Mouse (Mus musculus) midbrain, embryonic 13.5 days (tissue): ENCODE measurements around the gene Cst6. TPM values are rescaled to one million over a fixed set of nuclear protein-coding genes. Genes with fewer than 3 reads are reported as not detected.
"Not testable (repeated sequence)": the region's sequence is repeated elsewhere in the genome, so short reads cannot be mapped to it uniquely, and the experiment has no call there.

Source experiments
- ATAC-seq: fragments of 200-750 bp; cut with Nextera tagmentation; 2 replicates; pipeline ENCODE4 v1.8.0; 2017; ENCODE audit warnings: mild to moderate bottlenecking, moderate TSS enrichment, moderate library complexity
- H3K27ac ChIP-seq: fragments of 300-500 bp; sonication (generic); 2 replicates; pipeline ENCODE4 v1.5.1; 2015; ENCODE audit warnings: inconsistent platforms, mild to moderate bottlenecking, moderate library complexity
- H3K27me3 ChIP-seq: fragments of 300-500 bp; sonication (generic); 2 replicates; pipeline ENCODE4 v1.6.1; 2015; ENCODE audit warnings: mild to moderate bottlenecking, inconsistent platforms
- H3K36me3 ChIP-seq: fragments of 300-500 bp; sonication (generic); 2 replicates; pipeline ENCODE4 v1.6.1; 2015; ENCODE audit warnings: mild to moderate bottlenecking, inconsistent platforms
- H3K4me1 ChIP-seq: fragments of 300-500 bp; sonication (generic); replicated peaks from 2 replicates; pipeline ENCODE4 v1.6.1; 2015; ENCODE audit warnings: inconsistent platforms
- H3K4me2 ChIP-seq: fragments of 300-500 bp; sonication (generic); replicated peaks from 2 replicates; pipeline ENCODE4 v1.6.1; 2015; ENCODE audit warnings: moderate library complexity, mild to moderate bottlenecking, inconsistent platforms
- H3K4me3 ChIP-seq: fragments of 300-500 bp; sonication (generic); replicated peaks from 2 replicates; pipeline ENCODE4 v1.5.1; 2015; ENCODE audit warnings: mild to moderate bottlenecking, inconsistent platforms
- H3K9ac ChIP-seq: fragments of 300-500 bp; sonication (generic); replicated peaks from 2 replicates; pipeline ENCODE4 v1.6.1; 2015; ENCODE audit warnings: mild to moderate bottlenecking, inconsistent platforms
- H3K9me3 ChIP-seq: fragments of 300-500 bp; sonication (generic); 2 replicates; pipeline ENCODE4 v1.6.1; 2016; ENCODE audit warnings: mild to moderate bottlenecking, inconsistent platforms
- WGBS: fragments of 180-500 bp; shearing (Covaris S2); methylation state at CpG from one replicate; pipeline ENCODE4 v1.1.7; 2015; 5-methylcytosine and 5-hydroxymethylcytosine counted together
- polyA plus RNA-seq: library from polyadenylated mRNA; unstranded; fragments of >200 nt; fragmentation: Nextera tagmentation; extraction: Ambion mirVana; gene quantifications from 2 replicates; pipeline ENCODE4 v1.2.1, GENCODE M21; 2015

The Cst6 gene
- 4.5 and 5.8 TPM in 2 replicates for polyA plus RNA-seq

GRCm38 (mm10) chr19:5349502-5349873 lies at the start of gene Cst6:
TSS of gene Cst6 (minus strand) at chr19:5349574.
- peak within 1 kb of the TSS; percentile 40 for H3K4me3 ChIP-seq

GRCm38 (mm10) chr19:5395371-5395770 lies 46.0 kb upstream of the Cst6 start:
- Histone ChIP-seq H3K36me3 (no peaks in the 10 kb centered on the region), H3K4me3 (no peak overlapping the region), H3K27me3 (no peaks in the 10 kb centered on the region), H3K4me1 (peaks cover 5% of the 10 kb centered on the region), H3K9me3 (no peaks in the 10 kb centered on the region), H3K27ac (no peak overlapping the region), H3K4me2 (no peak overlapping the region), H3K9ac (no peak overlapping the region)
- 67% methylated on average over 4 of the region's 4 CpGs for WGBS
- ATAC-seq: no peak

More at GRCm38 (mm10) chr19:5349502-5349873, at the start of gene Cst6:
- H3K36me3 ChIP-seq, H3K27ac ChIP-seq, ATAC-seq, H3K9me3 ChIP-seq, H3K4me1 ChIP-seq, H3K27me3 ChIP-seq: not testable (repeated sequence)
- peak within 1 kb of the TSS; percentile 66 for H3K9ac ChIP-seq
- peak within 1 kb of the TSS; percentile 63 for H3K4me2 ChIP-seq
- WGBS: 65% methylated on average over 6 of the region's 6 CpGs

GRCm38 (mm10) chr19:5394168-5394567 lies 44.8 kb upstream of the Cst6 start:
- Histone ChIP-seq H3K4me2 (no peak overlapping the region), H3K9ac (no peak overlapping the region)

GRCm38 (mm10) chr19:5392892-5393291 lies 43.5 kb upstream of the Cst6 start:
- H3K4me1 ChIP-seq: peaks cover 19% of the 10 kb centered on the region
- no peaks in the 10 kb centered on the region for H3K36me3 ChIP-seq
- no peak overlapping the region for H3K4me2 ChIP-seq
- 54% methylated on average over 4 of the region's 4 CpGs for WGBS
- no peaks in the 10 kb centered on the region for H3K27me3 ChIP-seq
- H3K9me3 ChIP-seq: no peaks in the 10 kb centered on the region
- H3K9ac ChIP-seq: no peak overlapping the region
- H3K4me3 ChIP-seq: no peak overlapping the region
- ATAC-seq: no peak
- no peak overlapping the region for H3K27ac ChIP-seq

More at GRCm38 (mm10) chr19:5394168-5394567, 44.8 kb upstream of the Cst6 start:
- no peak overlapping the region for H3K4me3 ChIP-seq
- H3K4me1 ChIP-seq: peaks cover 17% of the 10 kb centered on the region
- no peaks in the 10 kb centered on the region for H3K36me3 ChIP-seq
- no peaks in the 10 kb centered on the region for H3K9me3 ChIP-seq
- no peak overlapping the region for H3K27ac ChIP-seq
- no peak for ATAC-seq
- H3K27me3 ChIP-seq: no peaks in the 10 kb centered on the region
- 58% methylated on average over 10 of the region's 10 CpGs for WGBS

GRCm38 (mm10) chr19:5390416-5390815 lies 41.0 kb upstream of the Cst6 start:
- ATAC-seq: no peak
- H3K27me3 ChIP-seq: no peaks in the 10 kb centered on the region
- H3K4me2 ChIP-seq: peak overlapping the region; percentile 98
- peak overlapping the region; percentile 67; the same call in 1 of the 2 replicates for H3K9ac ChIP-seq
- H3K4me1 ChIP-seq: peaks cover 40% of the 10 kb centered on the region
- peaks cover 5% of the 10 kb centered on the region for H3K36me3 ChIP-seq
- no peaks in the 10 kb centered on the region for H3K9me3 ChIP-seq
- WGBS: 86% methylated on average over 8 of the region's 8 CpGs
- H3K27ac ChIP-seq: no peak overlapping the region
- H3K4me3 ChIP-seq: peak overlapping the region; percentile 100; the same call in 1 of the 2 replicates

GRCm38 (mm10) chr19:5389647-5390046 lies 40.3 kb upstream of the Cst6 start:
- Histone ChIP-seq H3K36me3 (peaks cover 12% of the 10 kb centered on the region), H3K4me2 (peak overlapping the region; percentile 98), H3K4me1 (peaks cover 41% of the 10 kb centered on the region), H3K27ac (no peak overlapping the region), H3K9me3 (no peaks in the 10 kb centered on the region), H3K27me3 (no peaks in the 10 kb centered on the region), H3K4me3 (peak overlapping the region; percentile 100), H3K9ac (peak overlapping the region; percentile 67; the same call in 1 of the 2 replicates)
- no peak for ATAC-seq
- 60% methylated on average over 12 of the region's 12 CpGs for WGBS

- Histone ChIP-seq H3K27ac (peak within 1 kb of the TSS; percentile 85), H3K9me3 (no peaks in the 10 kb centered on the region), H3K9ac (peak within 1 kb of the TSS; percentile 95), H3K36me3 (peaks cover 22% of the 10 kb centered on the region), H3K27me3 (no peaks in the 10 kb centered on the region), H3K4me3 (peak within 1 kb of the TSS; percentile 100), H3K4me1 (peaks cover 41% of the 10 kb centered on the region), H3K4me2 (peak within 1 kb of the TSS; percentile 98)
- 2% methylated on average over 43 of the region's 43 CpGs for WGBS
- ATAC-seq: peak; percentile 96
Observed at GRCm38 (mm10) chr19:5388588-5389242, 39.3 kb upstream of the Cst6 start, which contains the start of gene Sart1. TSS of gene Sart1 (minus strand) at chr19:5388703.

GRCm38 (mm10) chr19:5388011-5388441 lies 38.7 kb upstream of the Cst6 start:
- peak overlapping the region; percentile 98 for H3K4me2 ChIP-seq
- ATAC-seq: peak; percentile 55; the same call in 1 of the 2 replicates
- no peaks in the 10 kb centered on the region for H3K9me3 ChIP-seq
- peaks cover 29% of the 10 kb centered on the region for H3K36me3 ChIP-seq
- peak overlapping the region; percentile 85 for H3K27ac ChIP-seq
- WGBS: under 1% methylated on average over 43 of the region's 43 CpGs
- peaks cover 41% of the 10 kb centered on the region for H3K4me1 ChIP-seq
- H3K4me3 ChIP-seq: peak overlapping the region; percentile 100
- H3K9ac ChIP-seq: peak overlapping the region; percentile 95
- H3K27me3 ChIP-seq: no peaks in the 10 kb centered on the region

GRCm38 (mm10) chr19:5384715-5385114 lies 35.3 kb upstream of the Cst6 start:
- Histone ChIP-seq H3K27ac (no peak overlapping the region), H3K9me3 (no peaks in the 10 kb centered on the region), H3K4me3 (no peak overlapping the region), H3K4me2 (no peak overlapping the region), H3K9ac (no peak overlapping the region), H3K4me1 (peaks cover 29% of the 10 kb centered on the region), H3K27me3 (no peaks in the 10 kb centered on the region), H3K36me3 (peaks cover 62% of the 10 kb centered on the region)
- no peak for ATAC-seq
- WGBS: 95% methylated on average over 8 of the region's 8 CpGs

- no peak for ATAC-seq
- Histone ChIP-seq H3K4me3 (no peak overlapping the region), H3K9me3 (no peaks in the 10 kb centered on the region), H3K36me3 (peaks cover 76% of the 10 kb centered on the region), H3K4me1 (peaks cover 22% of the 10 kb centered on the region), H3K27ac (no peak overlapping the region), H3K27me3 (no peaks in the 10 kb centered on the region), H3K4me2 (no peak overlapping the region), H3K9ac (no peak overlapping the region)
- 93% methylated on average over 12 of the region's 12 CpGs for WGBS
Observed at GRCm38 (mm10) chr19:5383326-5383725, 34.0 kb upstream of the Cst6 start.

- H3K4me3 ChIP-seq: no peak overlapping the region
- no peak overlapping the region for H3K27ac ChIP-seq
- no peak overlapping the region for H3K4me2 ChIP-seq
- WGBS: 92% methylated on average over 1 of the region's 1 CpGs
- H3K36me3 ChIP-seq: peaks cover 83% of the 10 kb centered on the region
- H3K27me3 ChIP-seq: no peaks in the 10 kb centered on the region
- no peak overlapping the region for H3K9ac ChIP-seq
- H3K4me1 ChIP-seq: no peaks in the 10 kb centered on the region
- no peak for ATAC-seq
- no peaks in the 10 kb centered on the region for H3K9me3 ChIP-seq
Observed at GRCm38 (mm10) chr19:5377446-5377845, 28.1 kb upstream of the Cst6 start.

GRCm38 (mm10) chr19:5374748-5375147 lies 25.4 kb upstream of the Cst6 start:
- H3K27me3 ChIP-seq: no peaks in the 10 kb centered on the region
- no peak overlapping the region for H3K4me2 ChIP-seq
- H3K4me1 ChIP-seq: no peaks in the 10 kb centered on the region
- ATAC-seq: no peak
- 82% methylated on average over 4 of the region's 4 CpGs for WGBS
- H3K9ac ChIP-seq: no peak overlapping the region
- H3K4me3 ChIP-seq: no peak overlapping the region
- peaks cover 80% of the 10 kb centered on the region for H3K36me3 ChIP-seq
- no peaks in the 10 kb centered on the region for H3K9me3 ChIP-seq
- H3K27ac ChIP-seq: no peak overlapping the region
